Mouse (Mus musculus) lung, postnatal 25 days (tissue): Measurements from ENCODE around the gene Abcg4.

ENCODE experiments used
- DNase-seq: peaks from one replicate; pipeline ENCODE4 v3.0.0; 2022; ENCODE audit warnings: low spot score

Gene Abcg4

GRCm38 (mm10) chr9:44283183-44283582, 5.2 kb downstream of the Abcg4 start:
- no peak for DNase-seq

GRCm38 (mm10) chr9:44269973-44270372, 18.4 kb downstream of the Abcg4 start:
- no peak for DNase-seq

GRCm38 (mm10) chr9:44269077-44269476, 19.3 kb downstream of the Abcg4 start:
- no peak for DNase-seq

- peak; percentile 48 for DNase-seq
These were observed 20.0 kb downstream of the Abcg4 start, which contains the start of gene Nlrx1 for GRCm38 (mm10) chr9:44268432-44268831. Gene Nlrx1 (minus strand): TSS chr9:44268599.

GRCm38 (mm10) chr9:44268027-44268360, 20.4 kb downstream of the Abcg4 start:
- DNase-seq, result peak; percentile 92

- DNase-seq, result no peak
These were observed 20.9 kb downstream of the Abcg4 start for GRCm38 (mm10) chr9:44267319-44268026.

GRCm38 (mm10) chr9:44266478-44267226, 21.8 kb downstream of the Abcg4 start:
- DNase-seq, result no peak

GRCm38 (mm10) chr9:44261388-44261787, 27.0 kb downstream of the Abcg4 start:
- no peak for DNase-seq

- no peak for DNase-seq
These were observed 29.4 kb downstream of the Abcg4 start for GRCm38 (mm10) chr9:44259014-44259413.

- DNase-seq, result no peak
These were observed 32.2 kb downstream of the Abcg4 start for GRCm38 (mm10) chr9:44256213-44256612.

- no peak for DNase-seq
These were observed 33.3 kb downstream of the Abcg4 start for GRCm38 (mm10) chr9:44255136-44255521.

- no peak for DNase-seq
These were observed 33.8 kb downstream of the Abcg4 start for GRCm38 (mm10) chr9:44254508-44255135.

- no peak for DNase-seq
These were observed 35.0 kb downstream of the Abcg4 start for GRCm38 (mm10) chr9:44253441-44253840.

- no peak for DNase-seq
These were observed 37.1 kb downstream of the Abcg4 start, which contains the start of gene Pdzd3 for GRCm38 (mm10) chr9:44251314-44251713. Gene Pdzd3 (minus strand): TSS chr9:44251471.

- no peak for DNase-seq
These were observed 38.0 kb downstream of the Abcg4 start for GRCm38 (mm10) chr9:44250445-44250844.

GRCm38 (mm10) chr9:44249181-44250146, 39.0 kb downstream of the Abcg4 start:
- DNase-seq, result peak; percentile 80

- DNase-seq, result no peak
These were observed 40.5 kb downstream of the Abcg4 start for GRCm38 (mm10) chr9:44247907-44248306.

GRCm38 (mm10) chr9:44243621-44244020, 44.8 kb downstream of the Abcg4 start:
- no peak for DNase-seq

GRCm38 (mm10) chr9:44241418-44241817, 47.0 kb downstream of the Abcg4 start:
- DNase-seq, result no peak

- no peak for DNase-seq
These were observed 47.5 kb downstream of the Abcg4 start for GRCm38 (mm10) chr9:44240911-44241310.

- DNase-seq, result no peak
These were observed 48.0 kb downstream of the Abcg4 start, which contains the start of gene Ccdc153 for GRCm38 (mm10) chr9:44240399-44240798. Gene Ccdc153 (plus strand): TSS chr9:44240676.

- peak; percentile 45 for DNase-seq
These were observed 49.0 kb downstream of the Abcg4 start for GRCm38 (mm10) chr9:44239447-44239846.
